ENCODE assay signal across 8 mouse cellular contexts in the genomic region with DNA sequence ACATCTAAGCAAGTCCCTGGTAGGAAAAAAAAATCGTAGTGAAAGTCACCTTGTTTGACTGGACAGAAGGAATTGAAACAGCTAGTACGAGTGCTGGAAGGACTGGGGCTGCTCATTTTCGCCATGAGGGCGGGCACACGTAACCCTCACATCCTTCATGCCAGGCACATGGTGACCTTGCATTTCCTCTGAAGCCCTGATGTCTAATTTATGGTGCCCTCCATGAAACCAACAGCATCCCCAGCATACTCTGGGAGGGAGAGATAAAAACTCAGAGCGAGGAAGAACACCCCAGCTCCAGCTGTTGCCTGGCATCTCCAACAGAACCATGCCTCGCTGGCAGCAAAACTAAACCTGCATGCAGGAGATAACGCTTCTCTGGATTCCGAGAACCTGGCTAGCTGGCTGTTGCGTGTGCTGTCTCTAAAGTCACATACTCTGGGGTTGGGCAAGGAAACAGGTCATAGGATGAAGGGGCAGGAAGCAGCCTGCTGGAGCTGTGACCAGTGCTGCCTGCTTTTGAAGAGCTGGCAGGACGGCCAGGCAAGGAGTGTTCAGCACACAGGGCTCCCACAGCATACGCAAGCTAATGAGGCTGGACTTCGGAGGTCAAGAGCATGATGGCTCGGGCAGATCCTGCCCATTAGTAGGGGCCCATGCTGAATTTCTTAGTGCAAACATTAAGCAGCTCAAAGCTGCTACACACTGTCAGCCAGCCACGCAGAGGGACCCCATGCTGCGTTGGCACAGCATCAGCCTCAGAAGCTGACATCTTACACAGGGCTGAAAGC.
DNase-seq lines count a peak whose midpoint lies in the region.

No protein-coding gene starts in this region.

- H3K4me3 ChIP-seq in heart, embryonic 10.5 days: no peak overlapping the region

- H3K27ac ChIP-seq in heart, embryonic 10.5 days: no peak overlapping the region

- H3K36me3 ChIP-seq in heart, embryonic 10.5 days: no peaks in the 10 kb centered on the region

- 72% methylated on average over 16 of the region's 16 CpGs for WGBS in heart, embryonic 10.5 days

- intact Hi-C loops in heart, postnatal 10 days (cut with DNase I): loop anchor here (5.0 kb wide), 1 partner anchor 38 kb away; no protein-coding TSS in a partner anchor

- peak; percentile 36 to 41 for DNase-seq in heart, adult 18-20 months
- no peak for DNase-seq in heart, embryonic 10.5 days (ENCODE audit: low spot score)
- DNase-seq in MEL-GATA-1-ER (ENCODE audit: extremely low read depth, low read depth): peak; percentile 94
- peak; percentile 80 to 85 for DNase-seq in cerebellum, postnatal 25 days
- peak; percentile 64 to 67 for DNase-seq in heart, postnatal 10 days
- peak; percentile 43 for DNase-seq in mesoderm, embryonic 11.5 days (ENCODE audit: low read depth, low spot score)
- no peak for DNase-seq in natural killer cell, adult 2 months (ENCODE audit: low spot score in 2 of 2)
- no peak for DNase-seq in MN1 (ENCODE audit: low spot score)

- no peaks in the 10 kb centered on the region for H3K9me3 ChIP-seq in heart, embryonic 10.5 days

- H3K4me1 ChIP-seq in heart, embryonic 10.5 days: peaks cover 17% of the 10 kb centered on the region

- H3K27me3 ChIP-seq in heart, embryonic 10.5 days (ENCODE audit: insufficient read depth, poor library complexity, severe bottlenecking): no peaks in the 10 kb centered on the region

Comparison
In these comparisons a context has a peak if more than half of its experiments do, and no peak if none do; other contexts are left out.
1. DNase-seq: peak in heart, adult 18-20 months (2 of 2), MEL-GATA-1-ER (single experiment), cerebellum, postnatal 25 days (2 of 2), heart, postnatal 10 days (2 of 2) and mesoderm, embryonic 11.5 days (single experiment); none in heart, embryonic 10.5 days (single experiment), natural killer cell, adult 2 months (0 of 2) and MN1 (single experiment).